Mouse (Mus musculus) cerebellum, adult 2 months (tissue): ENCODE data around the gene Dusp23. TPM values are rescaled to one million over a fixed set of nuclear protein-coding genes. Genes with fewer than 3 reads are reported as not detected.

Experiments
- DNase-seq, 2 experiments: peaks; one replicate each; pipeline ENCODE4 v3.0.0; 2021
- H3K27ac ChIP-seq: fragments of 200-500 bp; 2 replicates; pipeline ENCODE4 v1.5.1; 2012; ENCODE audit warnings: low read length, control low read depth, inconsistent platforms; ENCODE audit not compliant: insufficient read depth
- H3K27me3 ChIP-seq: fragments of 200-500 bp; 2 replicates; pipeline ENCODE4 v1.6.1; 2012; ENCODE audit warnings: inconsistent platforms, mild to moderate bottlenecking, low read length, moderate library complexity; ENCODE audit not compliant: control insufficient read depth, insufficient read depth
- H3K4me1 ChIP-seq: fragments of 200-500 bp; 2 replicates; pipeline ENCODE4 v1.6.1; 2011; ENCODE audit warnings: low read length; ENCODE audit not compliant: control insufficient read depth, insufficient read depth
- H3K4me3 ChIP-seq: fragments of 200-500 bp; replicated peaks from 2 replicates; pipeline ENCODE3; 2011; ENCODE audit warnings: mild to moderate bottlenecking, low read depth, low read length, control low read depth; ENCODE audit not compliant: insufficient read depth
- CTCF ChIP-seq: fragments of 200-500 bp; IDR thresholded peaks from 2 replicates; pipeline ENCODE4 v1.5.1; 2011; ENCODE audit warnings: low read depth, mild to moderate bottlenecking, control low read depth, low read length, moderate library complexity, borderline replicate concordance; ENCODE audit not compliant: insufficient read depth
- POLR2A ChIP-seq: fragments of 200-500 bp; IDR thresholded peaks from 2 replicates; pipeline ENCODE4 v1.6.1; 2011; ENCODE audit warnings: low read length, control low read depth, borderline replicate concordance; ENCODE audit not compliant: insufficient read depth
- WGBS: fragments of 180-500 bp; shearing (Covaris S2); methylation state at CpG from one replicate; pipeline ENCODE4 v1.1.7; 2018; 5-methylcytosine and 5-hydroxymethylcytosine counted together
- polyA plus RNA-seq: library from polyadenylated mRNA; depleted of rRNA; stranded (reverse); fragments of >200 nt; gene quantifications from 2 replicates; pipeline ENCODE4 v1.2.3, GENCODE M21; 2012; rRNA removed

The Dusp23 gene
- polyA plus RNA-seq, 1 experiment: 16.2 TPM

DNA sequence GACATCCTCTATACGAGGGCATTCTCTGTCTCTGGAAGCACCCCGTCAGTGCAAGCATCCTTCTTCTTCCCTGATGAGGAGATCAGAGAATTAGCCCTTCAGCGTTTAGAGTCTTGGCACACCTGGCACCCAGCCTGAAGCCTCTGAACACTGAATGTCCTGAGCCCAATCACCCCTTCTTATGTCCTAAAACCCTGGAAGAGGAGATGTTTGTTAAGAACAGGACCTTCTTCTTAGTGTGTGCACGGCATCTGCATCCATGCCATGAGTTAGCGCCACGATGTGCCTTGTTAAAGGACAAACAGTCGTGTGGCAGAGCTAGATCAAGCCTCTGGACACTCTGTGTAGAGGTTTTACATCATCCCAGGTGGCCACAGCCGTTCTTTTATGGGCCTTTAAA is 50.3 kb downstream of the Dusp23 start:
- H3K27ac ChIP-seq: no peak overlapping the region
- peaks cover 11% of the 10 kb centered on the region for H3K4me1 ChIP-seq
- H3K4me3 ChIP-seq: no peak overlapping the region
- no peak for TF ChIP-seq CTCF
- no peak for TF ChIP-seq POLR2A
- WGBS: 81% methylated on average over 8 of the region's 8 CpGs
- no peaks in the 10 kb centered on the region for H3K27me3 ChIP-seq
- DNase-seq: no peak

Other genes with a start within 250 kb of the Dusp23 start
- 0.74 and 0.87 TPM in 2 replicates for gene Slamf9, start 157.6 kb downstream of the Dusp23 start, polyA plus RNA-seq
- gene Igsf9, start 151.2 kb downstream of the Dusp23 start, polyA plus RNA-seq: 1.9 and 2.2 TPM in 2 replicates
- 12.9 and 13.0 TPM in 2 replicates for gene Tagln2, start 132.9 kb downstream of the Dusp23 start, polyA plus RNA-seq
- 1.00 and 1.0 TPM in 2 replicates for gene Cfap45, start 112.2 kb downstream of the Dusp23 start, polyA plus RNA-seq
- 0.46 and 0.65 TPM in 2 replicates for gene Vsig8, start 77.0 kb downstream of the Dusp23 start, polyA plus RNA-seq
- 0.07 and 0.10 TPM in 2 replicates for gene Slamf8, start 42.4 kb downstream of the Dusp23 start, polyA plus RNA-seq
- gene Fcrl6, start 30.4 kb downstream of the Dusp23 start, polyA plus RNA-seq: 0.10 TPM in 1 of 2 replicates, not detected in the other
- gene Crp, start 65.1 kb upstream of the Dusp23 start, polyA plus RNA-seq: not detected in 2 replicates